Mouse (Mus musculus) left cerebral cortex, postnatal 25 days (tissue): ENCODE data around the gene Eno1. TPM values are rescaled to one million over a fixed set of nuclear protein-coding genes. Genes with fewer than 3 reads are reported as not detected.
A peak's percentile ranks its signal among the peaks of the same experiment; 100 is the strongest.
"Not testable (repeated sequence)": the region's sequence is repeated elsewhere in the genome, so short reads cannot be mapped to it uniquely, and the experiment has no call there.

Source experiments
- DNase-seq, 2 experiments: peaks; one replicate each; pipeline ENCODE4 v3.0.0; 2022; ENCODE audit warnings: low spot score in 2 of 2, mixed read lengths in 1 of 2
- intact Hi-C: fragments of 180-260 bp; cut with DNase I; formaldehyde crosslinking; loops from one replicate; pipeline ENCODE4 v1.15.1; 2025
- total RNA-seq, 2 experiments: library from RNA; stranded (reverse); gene quantifications; 2 replicates each; pipeline ENCODE4 v1.2.3; 2021

Gene Eno1
- total RNA-seq, 2 experiments from 2014 or later: 424 to 432 TPM

GRCm38 (mm10) chr4:150269679-150270078 lies 33.2 kb downstream of the Eno1 start:
- no peak for DNase-seq
- intact Hi-C loops: no loop called here

GRCm38 (mm10) chr4:150270718-150271117 lies 34.2 kb downstream of the Eno1 start:
- DNase-seq, intact Hi-C loops: not testable (repeated sequence)

GRCm38 (mm10) chr4:150272725-150273124 lies 36.2 kb downstream of the Eno1 start:
- DNase-seq: no peak
- intact Hi-C loops: no loop called here

- no peak for DNase-seq
- intact Hi-C loops: no loop called here
These were observed 39.0 kb downstream of the Eno1 start for GRCm38 (mm10) chr4:150275531-150275930.

GRCm38 (mm10) chr4:150279336-150279735 lies 42.8 kb downstream of the Eno1 start:
- not testable (repeated sequence) for DNase-seq

GRCm38 (mm10) chr4:150280002-150280401 lies 43.5 kb downstream of the Eno1 start:
- no peak for DNase-seq
- intact Hi-C loops: loop anchor here (5.0 kb wide), 1 partner anchor 57 kb away; no protein-coding TSS in a partner anchor

More at GRCm38 (mm10) chr4:150279336-150279735, 42.8 kb downstream of the Eno1 start:
- intact Hi-C loops: not testable (repeated sequence)

- intact Hi-C loops: loop anchor here (5.0 kb wide), 1 partner anchor 57 kb away; no protein-coding TSS in a partner anchor
- DNase-seq: no peak
These were observed 43.9 kb downstream of the Eno1 start for GRCm38 (mm10) chr4:150280459-150280858.

- intact Hi-C loops: loop anchor here (5.0 kb wide), 1 partner anchor 56 kb away; no protein-coding TSS in a partner anchor
- DNase-seq: peak; percentile 98
These were observed 44.7 kb downstream of the Eno1 start, which contains the start of gene Rere for GRCm38 (mm10) chr4:150281018-150281761. Gene Rere, plus strand, starts transcription at chr4:150281646.

- intact Hi-C loops: loop anchor here (5.0 kb wide), 1 partner anchor 55 kb away; no protein-coding TSS in a partner anchor
- peak; percentile 34 to 37 for DNase-seq
These were observed 45.5 kb downstream of the Eno1 start for GRCm38 (mm10) chr4:150281891-150282630.

- intact Hi-C loops: loop anchor here (5.0 kb wide), 1 partner anchor 55 kb away; no protein-coding TSS in a partner anchor
- DNase-seq: no peak
These were observed 46.3 kb downstream of the Eno1 start for GRCm38 (mm10) chr4:150282631-150283334.

- peak in 1 of 2 experiments; percentile 20 for DNase-seq
- intact Hi-C loops: loop anchor here (5.0 kb wide), 1 partner anchor 54 kb away; no protein-coding TSS in a partner anchor
These were observed 46.8 kb downstream of the Eno1 start for GRCm38 (mm10) chr4:150283335-150283638.

- DNase-seq: peak in 1 of 2 experiments; percentile 26
- intact Hi-C loops: loop anchor here (5.0 kb wide), 1 partner anchor 53 kb away; no protein-coding TSS in a partner anchor
These were observed 47.5 kb downstream of the Eno1 start for GRCm38 (mm10) chr4:150283993-150284392.

- intact Hi-C loops: no loop called here
These were observed 50.5 kb downstream of the Eno1 start for GRCm38 (mm10) chr4:150286980-150287379.

GRCm38 (mm10) chr4:150287463-150287862 lies 50.9 kb downstream of the Eno1 start:
- intact Hi-C loops, DNase-seq: not testable (repeated sequence)

More at GRCm38 (mm10) chr4:150286980-150287379, 50.5 kb downstream of the Eno1 start:
- DNase-seq: no peak

GRCm38 (mm10) chr4:150291900-150292299 lies 55.4 kb downstream of the Eno1 start:
- intact Hi-C loops: no loop called here

GRCm38 (mm10) chr4:150294870-150295269 lies 58.3 kb downstream of the Eno1 start:
- DNase-seq: no peak
- intact Hi-C loops: no loop called here

More at GRCm38 (mm10) chr4:150291900-150292299, 55.4 kb downstream of the Eno1 start:
- DNase-seq: no peak

GRCm38 (mm10) chr4:150295966-150296365 lies 59.4 kb downstream of the Eno1 start:
- no peak for DNase-seq
- intact Hi-C loops: no loop called here
